Mouse (Mus musculus) central nervous system, embryonic 18 days (tissue): ENCODE results near the gene Olfr1044. TPM values are rescaled to one million over a fixed set of nuclear protein-coding genes. Genes with fewer than 3 reads are reported as not detected.

Experiments
- polyA plus RNA-seq: library from polyadenylated mRNA; depleted of rRNA; stranded (reverse); fragments of >200 nt; gene quantifications from 2 replicates; pipeline ENCODE4 v1.2.3, GENCODE M21; 2012; rRNA removed

Gene Olfr1044
- not detected in 2 replicates for polyA plus RNA-seq

GRCm38 (mm10) chr2:86177720-86178119 is at the start of gene Olfr1044:
Olfr1044 (minus strand) TSS chr2:86177820.

DNA sequence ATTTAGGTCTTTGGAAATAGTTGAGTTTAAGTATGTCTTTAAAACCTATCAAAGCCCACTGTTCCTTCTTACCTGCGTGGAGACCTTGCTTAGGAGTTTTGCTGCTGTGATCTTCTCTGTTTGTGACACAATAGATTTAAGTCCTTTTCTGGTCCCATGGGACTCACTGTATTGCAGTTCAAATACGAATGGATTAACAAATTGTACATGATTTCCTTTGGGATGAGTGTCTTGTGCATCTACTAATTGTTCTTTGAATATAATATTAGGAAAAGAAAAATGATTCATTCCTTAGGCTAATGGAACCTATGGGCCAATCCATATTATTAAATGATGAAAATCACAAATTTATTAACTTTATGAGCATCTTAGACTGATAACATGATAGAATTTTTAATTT is 41.6 kb upstream of the Olfr1044 start, which contains the start of gene Olfr1046:
Gene Olfr1046, minus strand, starts transcription at position 101 of the 400 bp plus-strand sequence.

GRCm38 (mm10) chr2:86202909-86203308 is 25.3 kb upstream of the Olfr1044 start, which contains the start of gene Olfr1045:
Olfr1045 (minus strand) TSS chr2:86203009.

DNA sequence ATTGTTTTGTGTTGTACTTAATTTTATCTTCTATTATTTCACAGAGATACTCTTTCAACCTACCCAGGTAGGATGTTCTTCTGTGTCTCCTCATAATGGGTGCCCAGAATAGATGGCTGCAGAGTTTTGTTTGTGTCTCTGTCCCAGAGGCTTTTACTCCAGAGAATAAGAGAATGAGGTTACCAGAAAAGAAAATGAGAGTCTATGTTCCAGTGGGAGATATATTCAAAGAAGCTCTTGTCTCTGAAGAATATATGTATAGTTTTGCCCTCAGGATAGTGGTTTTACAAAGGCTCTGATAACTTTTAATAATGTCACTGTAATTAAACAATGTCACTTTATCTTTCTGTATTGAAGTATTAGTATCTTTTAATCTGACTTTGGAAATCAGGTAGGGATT is 8.0 kb upstream of the Olfr1044 start, which contains the start of gene Olfr52:
Gene Olfr52, minus strand, starts transcription at position 101 of the 400 bp plus-strand sequence.

DNA sequence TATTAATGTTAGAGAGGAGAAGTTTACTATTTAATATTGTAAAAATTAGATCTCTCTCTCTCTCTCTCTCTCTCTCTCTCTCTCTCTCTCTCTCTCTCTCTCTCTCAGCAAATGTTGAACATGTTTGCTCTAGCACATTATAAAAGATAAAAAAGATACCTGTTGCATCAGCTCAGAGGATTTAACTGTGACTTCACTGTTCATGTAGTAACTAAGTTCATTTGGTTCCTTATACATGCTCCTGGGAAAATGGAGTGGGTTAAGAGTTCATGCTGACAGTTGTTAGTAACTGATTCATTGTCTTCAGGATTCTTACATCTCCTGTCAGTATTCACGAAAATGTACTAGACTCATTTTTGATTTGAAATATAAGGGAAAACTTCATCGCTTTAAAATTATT is 10.2 kb downstream of the Olfr1044 start, which contains the start of gene Olfr1043:
Gene Olfr1043, minus strand, starts transcription at position 101 of the 400 bp plus-strand sequence.

DNA sequence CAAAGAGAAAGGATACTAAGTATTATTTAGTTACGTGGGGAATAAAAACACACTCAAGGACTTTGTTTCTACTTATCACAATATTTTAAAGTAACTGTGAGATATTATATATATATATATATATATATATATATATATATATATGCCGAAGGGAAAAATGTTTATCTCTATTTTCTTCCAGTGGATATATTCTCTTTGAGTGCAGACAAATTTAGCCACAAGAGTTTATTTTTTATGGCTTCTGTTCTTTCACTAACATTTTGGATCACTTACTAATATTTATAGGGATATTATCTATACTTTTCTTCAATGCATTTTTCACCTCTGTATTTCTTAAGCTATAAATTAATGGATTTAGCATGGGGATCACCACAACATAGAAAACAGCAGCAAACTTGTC is 15.9 kb downstream of the Olfr1044 start, which contains the start of gene Olfr1042:
Gene Olfr1042, minus strand, starts transcription at position 101 of the 400 bp plus-strand sequence.

GRCm38 (mm10) chr2:86146632-86147031 is 31.0 kb downstream of the Olfr1044 start, which contains the start of gene Olfr1040:
Olfr1040 (minus strand) TSS chr2:86146732.

GRCm38 (mm10) chr2:86135828-86136227 is 41.8 kb downstream of the Olfr1044 start, which contains the start of gene Olfr1039:
Olfr1039 (minus strand) TSS chr2:86135928.

Other genes starting within 250 kb of the Olfr1044 start
- not detected in 2 replicates for gene Olfr1028, start 227.4 kb downstream of the Olfr1044 start, polyA plus RNA-seq
- not detected in 2 replicates for gene Olfr1029, start 203.9 kb downstream of the Olfr1044 start, polyA plus RNA-seq
- gene Olfr1030, start 198.5 kb downstream of the Olfr1044 start, polyA plus RNA-seq: not detected in 2 replicates
- gene Olfr1031, start 187.5 kb downstream of the Olfr1044 start, polyA plus RNA-seq: not detected in 2 replicates
- not detected in 2 replicates for gene Olfr1032, start 172.3 kb downstream of the Olfr1044 start, polyA plus RNA-seq
- gene Olfr1033, start 157.2 kb downstream of the Olfr1044 start, polyA plus RNA-seq: 0.34 and 0.35 TPM in 2 replicates
- 0.03 and 0.04 TPM in 2 replicates for gene Olfr1034, start 132.0 kb downstream of the Olfr1044 start, polyA plus RNA-seq
- gene Olfr1036, start 103.8 kb downstream of the Olfr1044 start, polyA plus RNA-seq: not detected in 2 replicates
- not detected in 2 replicates for gene Olfr1037, start 90.4 kb downstream of the Olfr1044 start, polyA plus RNA-seq
- gene Olfr1039, start 41.9 kb downstream of the Olfr1044 start, polyA plus RNA-seq: not detected in 2 replicates
- not detected in 2 replicates for gene Olfr1040, start 31.1 kb downstream of the Olfr1044 start, polyA plus RNA-seq
- gene Olfr1042, start 16.0 kb downstream of the Olfr1044 start, polyA plus RNA-seq: not detected in 2 replicates
- gene Olfr1043, start 10.3 kb downstream of the Olfr1044 start, polyA plus RNA-seq: not detected in 2 replicates
- not detected in 2 replicates for gene Olfr52, start 7.9 kb upstream of the Olfr1044 start, polyA plus RNA-seq
- not detected in 2 replicates for gene Olfr1045, start 25.2 kb upstream of the Olfr1044 start, polyA plus RNA-seq
- gene Olfr1046, start 41.5 kb upstream of the Olfr1044 start, polyA plus RNA-seq: not detected in 2 replicates
- gene Olfr1047, start 53.6 kb upstream of the Olfr1044 start, polyA plus RNA-seq: not detected in 2 replicates
- gene Olfr1048, start 62.5 kb upstream of the Olfr1044 start, polyA plus RNA-seq: not detected in 2 replicates
- not detected in 2 replicates for gene Olfr1049, start 80.5 kb upstream of the Olfr1044 start, polyA plus RNA-seq
- gene Olfr1051, start 101.3 kb upstream of the Olfr1044 start, polyA plus RNA-seq: not detected in 2 replicates
- not detected in 2 replicates for gene Olfr1052, start 114.6 kb upstream of the Olfr1044 start, polyA plus RNA-seq
- gene Olfr1053, start 137.5 kb upstream of the Olfr1044 start, polyA plus RNA-seq: not detected in 2 replicates
- gene Olfr1054, start 157.6 kb upstream of the Olfr1044 start, polyA plus RNA-seq: not detected in 2 replicates
- gene Olfr1055, start 172.5 kb upstream of the Olfr1044 start, polyA plus RNA-seq: not detected in 2 replicates
- not detected in 2 replicates for gene Olfr1056, start 184.6 kb upstream of the Olfr1044 start, polyA plus RNA-seq
- gene Olfr1057, start 200.6 kb upstream of the Olfr1044 start, polyA plus RNA-seq: not detected in 2 replicates
- not detected in 2 replicates for gene Olfr1058, start 210.7 kb upstream of the Olfr1044 start, polyA plus RNA-seq
- not detected in 2 replicates for gene Olfr1061, start 236.2 kb upstream of the Olfr1044 start, polyA plus RNA-seq
- not detected in 2 replicates for gene Olfr1062, start 248.9 kb upstream of the Olfr1044 start, polyA plus RNA-seq